ENCODE assay signal across 8 mouse cellular contexts in genomic region chr11:72206341-72207203, GRCm38 (mm10). TPM values are rescaled to one million over a fixed set of nuclear protein-coding genes. Genes with fewer than 3 reads are reported as not detected.
A peak's percentile ranks its signal among the peaks of the same experiment; 100 is the strongest.
DNase-seq lines count a peak whose midpoint lies in the region; ATAC-seq and TF ChIP-seq lines count a peak whose summit lies in the region.

Gene Gm43951, minus strand, starts transcription at chr11:72206840.

- under 1% methylated on average over 43 of the region's 43 CpGs for WGBS in embryonic facial prominence, embryonic 13.5 days
- under 1% methylated on average over 43 of the region's 43 CpGs for WGBS in hindbrain, embryonic 11.5 days
- under 1% methylated on average over 43 of the region's 43 CpGs for WGBS in midbrain, embryonic 14.5 days

- H3K4me3 ChIP-seq in left cerebral cortex, adult 2 months, result peak within 1 kb of the TSS; percentile 76
- peak within 1 kb of the TSS; percentile 71 for H3K4me3 ChIP-seq in embryonic facial prominence, embryonic 13.5 days
- H3K4me3 ChIP-seq in hindbrain, embryonic 11.5 days (ENCODE audit: low read depth, low read length), result peak within 1 kb of the TSS; percentile 70
- peak within 1 kb of the TSS; percentile 81 for H3K4me3 ChIP-seq in midbrain, embryonic 14.5 days (replicated peaks; ENCODE audit: low read depth, low read length)

- DNase-seq in left cerebral cortex, adult 2 months (ENCODE audit: extremely low spot score in 1 of 2, low spot score in 2 of 2), result peak in 1 of 2 experiments; percentile 40
- no peak for DNase-seq in left cerebral cortex, adult 9 months (ENCODE audit: low spot score in 2 of 2)
- DNase-seq in R1 (ENCODE audit: low read depth, low spot score), result peak; percentile 25
- DNase-seq in hindbrain, embryonic 11.5 days (ENCODE audit: low spot score), result peak; percentile 52
- DNase-seq in left cerebral cortex, postnatal 4 days, result peak; percentile 28
- peak; percentile 52 for DNase-seq in midbrain, embryonic 14.5 days
- DNase-seq in thymus, postnatal 36 days, result peak; percentile 21 to 40

- intact Hi-C loops in left cerebral cortex, adult 2 months (cut with DNase I), result loop anchor here (5.0 kb wide), 1 partner anchor 154 kb away; no protein-coding TSS in a partner anchor
- intact Hi-C loops in left cerebral cortex, postnatal 4 days (cut with DNase I), result loop anchor here (5.0 kb wide), 1 partner anchor 154 kb away; no protein-coding TSS in a partner anchor

- no peaks in the 10 kb centered on the region for H3K9me3 ChIP-seq in embryonic facial prominence, embryonic 13.5 days
- no peaks in the 10 kb centered on the region for H3K9me3 ChIP-seq in hindbrain, embryonic 11.5 days (ENCODE audit: control insufficient read depth, low read length)
- no peaks in the 10 kb centered on the region for H3K9me3 ChIP-seq in midbrain, embryonic 14.5 days (ENCODE audit: control insufficient read depth, low read length)

- H3K27me3 ChIP-seq in embryonic facial prominence, embryonic 13.5 days, result no peaks in the 10 kb centered on the region
- H3K27me3 ChIP-seq in hindbrain, embryonic 11.5 days (ENCODE audit: control insufficient read depth, insufficient read depth, low read length), result no peaks in the 10 kb centered on the region
- no peaks in the 10 kb centered on the region for H3K27me3 ChIP-seq in midbrain, embryonic 14.5 days (ENCODE audit: control insufficient read depth, insufficient read depth, low read length)

- ATAC-seq in embryonic facial prominence, embryonic 13.5 days (ENCODE audit: insufficient number of reproducible peaks, insufficient read depth, low FRiP score, low TSS enrichment, low read depth), result peak; percentile 22; the same call in 1 of the 2 replicates
- peak; percentile 50 for ATAC-seq in hindbrain, embryonic 11.5 days (ENCODE audit: low FRiP score)
- peak; percentile 47 for ATAC-seq in midbrain, embryonic 14.5 days (ENCODE audit: low FRiP score, low TSS enrichment)

- peak within 1 kb of the TSS; percentile 87 for H3K9ac ChIP-seq in embryonic facial prominence, embryonic 13.5 days
- H3K9ac ChIP-seq in hindbrain, embryonic 11.5 days (ENCODE audit: low read depth, low read length), result peak within 1 kb of the TSS; percentile 62
- peak within 1 kb of the TSS; percentile 86 for H3K9ac ChIP-seq in midbrain, embryonic 14.5 days (replicated peaks; ENCODE audit: low read length)

- peaks cover 29% of the 10 kb centered on the region for H3K36me3 ChIP-seq in embryonic facial prominence, embryonic 13.5 days
- peaks cover 6% of the 10 kb centered on the region; the same call in 1 of the 2 replicates for H3K36me3 ChIP-seq in hindbrain, embryonic 11.5 days (ENCODE audit: control insufficient read depth, insufficient read depth, low read length)
- H3K36me3 ChIP-seq in midbrain, embryonic 14.5 days (ENCODE audit: control insufficient read depth, insufficient read depth, low read length), result peaks cover 30% of the 10 kb centered on the region

- H3K4me1 ChIP-seq in embryonic facial prominence, embryonic 13.5 days, result peaks cover 30% of the 10 kb centered on the region
- H3K4me1 ChIP-seq in hindbrain, embryonic 11.5 days (replicated peaks; ENCODE audit: control insufficient read depth, insufficient read depth, low read length), result peaks cover 8% of the 10 kb centered on the region; the same call in 1 of the 2 replicates
- peaks cover 24% of the 10 kb centered on the region for H3K4me1 ChIP-seq in midbrain, embryonic 14.5 days (ENCODE audit: control insufficient read depth, insufficient read depth, low read length)

- peak within 1 kb of the TSS; percentile 87 for H3K4me2 ChIP-seq in embryonic facial prominence, embryonic 13.5 days
- peak within 1 kb of the TSS; percentile 77 for H3K4me2 ChIP-seq in hindbrain, embryonic 11.5 days (replicated peaks; ENCODE audit: low read depth, low read length)
- H3K4me2 ChIP-seq in midbrain, embryonic 14.5 days (ENCODE audit: low read length), result peak within 1 kb of the TSS; percentile 88

- TF ChIP-seq CTCF in left cerebral cortex, adult 2 months (IDR thresholded peaks at IDR 0.05), result peak; percentile 11

- H3K27ac ChIP-seq in left cerebral cortex, adult 2 months, result peak within 1 kb of the TSS; percentile 93
- peak within 1 kb of the TSS; percentile 71 for H3K27ac ChIP-seq in embryonic facial prominence, embryonic 13.5 days
- H3K27ac ChIP-seq in hindbrain, embryonic 11.5 days (ENCODE audit: low read depth, low read length), result peak within 1 kb of the TSS; percentile 68
- peak within 1 kb of the TSS; percentile 83 for H3K27ac ChIP-seq in midbrain, embryonic 14.5 days (replicated peaks; ENCODE audit: low read depth, low read length)

RNA-seq across cellular contexts. Expression of gene Gm43951, which starts in this region (rescaled TPM):
- total RNA-seq in left cerebral cortex, adult 2 months (2021), result 10 to 100 TPM; 14.5 to 15.1 TPM
- polyA plus RNA-seq in embryonic facial prominence, embryonic 13.5 days (2015; fragmentation: Nextera tagmentation; extraction: Ambion mirVana), result 0.52 and 0.84 TPM in 2 replicates
- 0.11 TPM in 1 of 2 replicates, not detected in the other for polyA plus RNA-seq in hindbrain, embryonic 11.5 days (2014; fragmentation: Nextera tagmentation; extraction: Ambion mirVana)
- 10 to 100 TPM; 11.8 to 12.6 TPM for total RNA-seq in left cerebral cortex, postnatal 4 days (2021)
- 0.12 and 0.19 TPM in 2 replicates for polyA plus RNA-seq in midbrain, embryonic 14.5 days (2014; fragmentation: Nextera tagmentation; extraction: Ambion mirVana)

Comparison
In these comparisons a context has a peak if more than half of its experiments do, and no peak if none do; other contexts are left out.
1. DNase-seq: peak in R1 (single experiment), left cerebral cortex, postnatal 4 days (single experiment) and thymus, postnatal 36 days (2 of 2); none in left cerebral cortex, adult 9 months (0 of 2).
2. Peak in ATAC-seq, H3K4me3 ChIP-seq, H3K27ac ChIP-seq, H3K9ac ChIP-seq and H3K4me2 ChIP-seq in embryonic facial prominence, embryonic 13.5 days; RNA of the gene not detected or under 1 TPM.
3. Peak in DNase-seq, ATAC-seq, H3K4me3 ChIP-seq, H3K27ac ChIP-seq, H3K9ac ChIP-seq and H3K4me2 ChIP-seq in hindbrain, embryonic 11.5 days; RNA of the gene not detected or under 1 TPM.
4. Peak in DNase-seq, ATAC-seq, H3K4me3 ChIP-seq, H3K27ac ChIP-seq, H3K9ac ChIP-seq and H3K4me2 ChIP-seq in midbrain, embryonic 14.5 days; RNA of the gene not detected or under 1 TPM.
5. Peak in every context shown above with its lines, with median percentiles within 50 percentile points of each other: H3K27ac ChIP-seq, H3K4me3 ChIP-seq, ATAC-seq, H3K4me2 ChIP-seq and H3K9ac ChIP-seq.